Mouse (Mus musculus) MEL (cell line): Measurements from ENCODE around the gene Tbx15.

ENCODE experiments used
- CTCF ChIP-seq, 3 experiments: IDR thresholded peaks in 2 of 3; conservative IDR thresholded peaks in 1 of 3; 2 replicates each; pipeline ENCODE4 v1.5.1; 2011 to 2012; ENCODE audit warnings: low read length in 3 of 3, low read depth in 2 of 3, mild to moderate bottlenecking in 2 of 3, improper control_type of control experiment in 1 of 3, inconsistent platforms in 1 of 3, mixed read lengths in 1 of 3, moderate library complexity in 1 of 3; ENCODE audit not compliant: control insufficient read depth in 1 of 3, insufficient read depth in 1 of 3, poor library complexity in 1 of 3, severe bottlenecking in 1 of 3
- ETS1 ChIP-seq: IDR thresholded peaks from 2 replicates; pipeline ENCODE4 v1.6.1; 2012; ENCODE audit warnings: low read depth, mild to moderate bottlenecking, inconsistent platforms, low read length, improper control_type of control experiment, moderate library complexity
- HCFC1 ChIP-seq: IDR thresholded peaks from 2 replicates; pipeline ENCODE4 v1.6.1; 2012; ENCODE audit warnings: low read depth, mild to moderate bottlenecking, inconsistent platforms, low read length, improper control_type of control experiment, moderate library complexity
- MAZ ChIP-seq: IDR thresholded peaks from 2 replicates; pipeline ENCODE4 v1.6.1; 2012; ENCODE audit warnings: low read depth, mild to moderate bottlenecking, inconsistent platforms, low read length, improper control_type of control experiment
- NRF1 ChIP-seq: IDR thresholded peaks from 2 replicates; pipeline ENCODE4 v1.6.1; 2014; ENCODE audit warnings: low read depth, mild to moderate bottlenecking, inconsistent platforms, low read length, improper control_type of control experiment, moderate library complexity; ENCODE audit not compliant: poor library complexity, insufficient read depth, severe bottlenecking
- USF1 ChIP-seq: IDR thresholded peaks from 2 replicates; pipeline ENCODE4 v1.6.1; 2014; ENCODE audit warnings: low read depth, mild to moderate bottlenecking, inconsistent platforms, low read length, improper control_type of control experiment, moderate library complexity

- no peak for TF ChIP-seq USF1
- no peak for TF ChIP-seq MAZ
- peak; percentile 68 for TF ChIP-seq ETS1
- TF ChIP-seq CTCF (IDR thresholded peaks at IDR 0.05 in 2 of 3, conservative IDR thresholded peaks at IDR 0.05 in 1 of 3; ENCODE audit: control insufficient read depth in 1 of 3, insufficient read depth in 1 of 3, low read depth in 2 of 3, low read length in 3 of 3, poor library complexity in 1 of 3, severe bottlenecking in 1 of 3) = no peak
- no peak for TF ChIP-seq NRF1
- 0 out of 2 replicates have a peak, but pooled peaks have one; percentile 34 for TF ChIP-seq HCFC1
These were observed 31.8 kb upstream of the Tbx15 start for GRCm38 (mm10) chr3:99208416-99208815.
